Mouse (Mus musculus) heart, adult 2 months (tissue): ENCODE measurements around the gene Polr3gl. TPM values are rescaled to one million over a fixed set of nuclear protein-coding genes. Genes with fewer than 3 reads are reported as not detected.

Source experiments
- DNase-seq, 2 experiments: peaks; one replicate each; pipeline ENCODE4 v3.0.0; 2021
- H3K27ac ChIP-seq: fragments of 200-600 bp; 2 replicates; pipeline ENCODE4 v1.8.1; 2022
- H3K27me3 ChIP-seq: fragments of 200-500 bp; 2 replicates; pipeline ENCODE4 v1.6.1; 2012; ENCODE audit warnings: mild to moderate bottlenecking, low read length, inconsistent platforms, mixed read lengths; ENCODE audit not compliant: control insufficient read depth, insufficient read depth
- H3K36me3 ChIP-seq: fragments of 200-500 bp; 2 replicates; pipeline ENCODE4 v1.6.1; 2012; ENCODE audit warnings: low read length, inconsistent platforms; ENCODE audit not compliant: control insufficient read depth, insufficient read depth
- H3K4me1 ChIP-seq: fragments of 200-500 bp; 2 replicates; pipeline ENCODE4 v1.6.1; 2011; ENCODE audit warnings: low read length; ENCODE audit not compliant: control insufficient read depth, insufficient read depth
- H3K4me3 ChIP-seq: fragments of 200-600 bp; 2 replicates; pipeline ENCODE4 v1.8.1; 2022
- H3K79me2 ChIP-seq: fragments of 200-500 bp; replicated peaks from 2 replicates; pipeline ENCODE4 v1.6.1; 2012; ENCODE audit warnings: mild to moderate bottlenecking, inconsistent platforms, low read length, moderate library complexity, mixed read lengths; ENCODE audit not compliant: control insufficient read depth, insufficient read depth
- H3K9ac ChIP-seq: fragments of 200-500 bp; 2 replicates; pipeline ENCODE4 v1.6.1; 2012; ENCODE audit warnings: low read depth, mild to moderate bottlenecking, control low read depth, inconsistent platforms, low read length, mixed read lengths
- CTCF ChIP-seq: fragments of 200-600 bp; IDR thresholded peaks from 2 replicates; pipeline ENCODE4 v1.8.1; 2022; ENCODE audit warnings: antibody characterized with exemption, mild to moderate bottlenecking, moderate library complexity
- EP300 ChIP-seq: fragments of 200-500 bp; IDR thresholded peaks from 2 replicates; pipeline ENCODE4 v1.6.1; 2011; ENCODE audit warnings: low read depth, low read length, control low read depth; ENCODE audit not compliant: insufficient read depth
- POLR2A ChIP-seq: fragments of 200-500 bp; IDR thresholded peaks from 2 replicates; pipeline ENCODE4 v1.6.1; 2011; ENCODE audit warnings: mild to moderate bottlenecking, low read depth, low read length, control low read depth; ENCODE audit not compliant: insufficient read depth
- WGBS: fragments of 180-500 bp; shearing (Covaris S2); methylation state at CpG from one replicate; pipeline ENCODE4 v1.1.7; 2018; 5-methylcytosine and 5-hydroxymethylcytosine counted together
- intact Hi-C: fragments of 180-260 bp; cut with DNase I; formaldehyde crosslinking; loops from one replicate; pipeline ENCODE4 v1.15.1; 2025
- polyA plus RNA-seq: library from polyadenylated mRNA; depleted of rRNA; stranded (reverse); fragments of >200 nt; gene quantifications from 2 replicates; pipeline ENCODE4 v1.2.3, GENCODE M21; 2012
- total RNA-seq, 2 experiments: library from RNA; stranded (reverse); gene quantifications; 2 replicates each; pipeline ENCODE4 v1.2.3; 2021

Gene Polr3gl
- total and polyA plus RNA-seq, 3 experiments, result 20.1 to 35.0 (median 24.3) TPM

GRCm38 (mm10) chr3:96548824-96549223 lies 45.2 kb downstream of the Polr3gl start:
- peak overlapping the region; percentile 26; the same call in 1 of the 2 replicates for H3K27ac ChIP-seq
- WGBS, result 92% methylated on average over 7 of the region's 7 CpGs
- H3K27me3 ChIP-seq, result no peaks in the 10 kb centered on the region
- H3K4me1 ChIP-seq, result peaks cover 9% of the 10 kb centered on the region; the same call in 1 of the 2 replicates
- intact Hi-C loops, result loop anchor here (5.0 kb wide), 1 partner anchor 158 kb away; the partner anchor contains the start of gene Nudt17
- no peak overlapping the region for H3K4me3 ChIP-seq
- no peaks in the 10 kb centered on the region for H3K79me2 ChIP-seq
- no peak for DNase-seq
- TF ChIP-seq CTCF (no peak), POLR2A (no peak), EP300 (no peak)
- no peak overlapping the region for H3K9ac ChIP-seq
- peaks cover 3% of the 10 kb centered on the region for H3K36me3 ChIP-seq

GRCm38 (mm10) chr3:96547389-96547960 lies 46.5 kb downstream of the Polr3gl start:
- H3K9ac ChIP-seq, result no peak overlapping the region; the same call in 1 of the 2 replicates
- intact Hi-C loops, result loop anchor here (1.0 to 5.0 kb wide), 3 partner anchors 33 to 160 kb away; partner anchors contain the start of gene Nudt17
- H3K27ac ChIP-seq, result no peak overlapping the region
- H3K36me3 ChIP-seq, result peaks cover 3% of the 10 kb centered on the region
- no peaks in the 10 kb centered on the region for H3K27me3 ChIP-seq
- H3K79me2 ChIP-seq, result no peaks in the 10 kb centered on the region
- TF ChIP-seq CTCF (peak; percentile 97), POLR2A (no peak), EP300 (peak; percentile 94; the same call in 1 of the 2 replicates)
- H3K4me1 ChIP-seq, result peaks cover 9% of the 10 kb centered on the region; the same call in 1 of the 2 replicates
- DNase-seq, result peak; percentile 74 to 87
- no peak overlapping the region for H3K4me3 ChIP-seq
- WGBS, result 11% methylated on average over 14 of the region's 14 CpGs

GRCm38 (mm10) chr3:96546880-96547279 lies 47.1 kb downstream of the Polr3gl start:
- 34% methylated on average over 4 of the region's 4 CpGs for WGBS
- no peak overlapping the region for H3K9ac ChIP-seq
- no peak overlapping the region for H3K27ac ChIP-seq
- TF ChIP-seq POLR2A, result no peak
- TF ChIP-seq EP300, result no peak
- no peak for TF ChIP-seq CTCF
- no peaks in the 10 kb centered on the region for H3K27me3 ChIP-seq
- H3K36me3 ChIP-seq, result peaks cover 3% of the 10 kb centered on the region
- no peak for DNase-seq
- H3K4me3 ChIP-seq, result no peak overlapping the region
- peaks cover 8% of the 10 kb centered on the region; the same call in 1 of the 2 replicates for H3K4me1 ChIP-seq
- intact Hi-C loops, result loop anchor here (1.0 to 5.0 kb wide), 3 partner anchors 33 to 160 kb away; partner anchors contain the start of gene Nudt17
- no peaks in the 10 kb centered on the region for H3K79me2 ChIP-seq

- WGBS, result 36% methylated on average over 1 of the region's 1 CpGs
- no peak for DNase-seq
Observed at GRCm38 (mm10) chr3:96545565-96545964, 48.4 kb downstream of the Polr3gl start.

GRCm38 (mm10) chr3:96543345-96543744 lies 50.6 kb downstream of the Polr3gl start:
- H3K4me1 ChIP-seq, result peaks cover 2% of the 10 kb centered on the region; the same call in 1 of the 2 replicates
- no peak overlapping the region for H3K4me3 ChIP-seq
- no peak for DNase-seq
- no peak overlapping the region for H3K9ac ChIP-seq
- no peaks in the 10 kb centered on the region for H3K36me3 ChIP-seq
- TF ChIP-seq EP300 (no peak), POLR2A (no peak), CTCF (no peak)
- H3K27me3 ChIP-seq, result no peaks in the 10 kb centered on the region
- 87% methylated on average over 11 of the region's 11 CpGs for WGBS
- H3K79me2 ChIP-seq, result no peaks in the 10 kb centered on the region
- intact Hi-C loops, result no loop called here
- H3K27ac ChIP-seq, result no peak overlapping the region

More at GRCm38 (mm10) chr3:96545565-96545964, 48.4 kb downstream of the Polr3gl start:
- Histone ChIP-seq H3K79me2 (no peaks in the 10 kb centered on the region), H3K4me1 (peaks cover 2% of the 10 kb centered on the region; the same call in 1 of the 2 replicates), H3K27me3 (no peaks in the 10 kb centered on the region), H3K4me3 (no peak overlapping the region), H3K36me3 (no peaks in the 10 kb centered on the region), H3K9ac (no peak overlapping the region), H3K27ac (no peak overlapping the region)
- intact Hi-C loops, result loop anchor here (5.0 kb wide), 1 partner anchor 162 kb away; the partner anchor contains the start of gene Nudt17
- TF ChIP-seq CTCF (peak; percentile 53), EP300 (no peak), POLR2A (no peak)

- no peaks in the 10 kb centered on the region for H3K27me3 ChIP-seq
- no peaks in the 10 kb centered on the region for H3K36me3 ChIP-seq
- DNase-seq, result no peak
- no peak overlapping the region for H3K4me3 ChIP-seq
- peaks cover under 1% of the 10 kb centered on the region; the same call in 1 of the 2 replicates for H3K4me1 ChIP-seq
- H3K9ac ChIP-seq, result no peak overlapping the region
- WGBS, result 68% methylated on average over 8 of the region's 8 CpGs
- intact Hi-C loops, result no loop called here
- no peak overlapping the region for H3K27ac ChIP-seq
- H3K79me2 ChIP-seq, result no peaks in the 10 kb centered on the region
- TF ChIP-seq POLR2A, result no peak
- no peak for TF ChIP-seq CTCF
- no peak for TF ChIP-seq EP300
Observed at GRCm38 (mm10) chr3:96542554-96542953, 51.4 kb downstream of the Polr3gl start.
